Mouse (Mus musculus) layer of hippocampus, adult 9-10 months (tissue): ENCODE measurements at regions not wholly inside any gene's neighbourhood (a gene's known extent, or its start where the extent isn't known, plus 50 kb on each side); places are given as distances from the start of the nearest gene placed in this dataset.

Experiments used
- DNase-seq: peaks from one replicate; pipeline ENCODE4 v3.0.0; 2022; ENCODE audit warnings: low spot score

- DNase-seq: no peak
These were observed 406.6 kb upstream of the Cldn34d start for GRCm38 (mm10) chrX:77009336-77009735.

GRCm38 (mm10) chrX:77013890-77014289 lies 411.2 kb upstream of the Cldn34d start:
- DNase-seq: no peak

GRCm38 (mm10) chrX:77050401-77051381 lies 448.0 kb upstream of the Cldn34d start:
- no peak for DNase-seq

- DNase-seq: peak; percentile 2
These were observed 449.3 kb upstream of the Cldn34d start for GRCm38 (mm10) chrX:77052036-77052435.

- peak; percentile 3 for DNase-seq
These were observed 431.0 kb upstream of the Tbl1x start for GRCm38 (mm10) chrX:77079776-77080175.

GRCm38 (mm10) chrX:77082716-77083115 lies 428.1 kb upstream of the Tbl1x start:
- no peak for DNase-seq

GRCm38 (mm10) chrX:77121761-77122160 lies 389.1 kb upstream of the Tbl1x start:
- DNase-seq: no peak
